ENCODE assay signal across 8 mouse cellular contexts in genomic region chr2:143546412-143547211, GRCm38 (mm10). TPM values are rescaled to one million over a fixed set of nuclear protein-coding genes. Genes with fewer than 3 reads are reported as not detected.
A peak's percentile ranks its signal among the peaks of the same experiment; 100 is the strongest.
DNase-seq lines count a peak whose midpoint lies in the region; ATAC-seq and TF ChIP-seq lines count a peak whose summit lies in the region.

No protein-coding gene starts in this region.

- no peaks in the 10 kb centered on the region for H3K9me3 ChIP-seq in hindbrain, embryonic 11.5 days (ENCODE audit: control insufficient read depth, low read length)
- no peaks in the 10 kb centered on the region for H3K9me3 ChIP-seq in liver, embryonic 13.5 days (replicated peaks)
- no peaks in the 10 kb centered on the region for H3K9me3 ChIP-seq in stomach, postnatal 0 days (ENCODE audit: control insufficient read depth, low read length)

- H3K4me3 ChIP-seq in C2C12 (ENCODE audit: insufficient read depth, poor library complexity, severe bottlenecking): no peak overlapping the region
- peak overlapping the region; percentile 50 for H3K4me3 ChIP-seq in hindbrain, embryonic 11.5 days (ENCODE audit: low read depth, low read length)
- H3K4me3 ChIP-seq in liver, embryonic 13.5 days (replicated peaks): no peak overlapping the region; the same call in 1 of the 2 replicates
- peak overlapping the region; percentile 38 for H3K4me3 ChIP-seq in stomach, postnatal 0 days (ENCODE audit: low read depth, low read length)

- no peaks in the 10 kb centered on the region for H3K79me2 ChIP-seq in C2C12 (ENCODE audit: control insufficient read depth, insufficient read depth)

- peak; percentile 21 for DNase-seq in gastrocnemius, postnatal 10 days
- no peak for DNase-seq in gastrocnemius, postnatal 14 days
- peak; percentile 36 to 54 for DNase-seq in cerebellum, postnatal 36 days
- DNase-seq in hindbrain, embryonic 11.5 days (ENCODE audit: low spot score): peak; percentile 64
- DNase-seq in liver, embryonic 13.5 days: no peak
- no peak for DNase-seq in stomach, postnatal 0 days (ENCODE audit: low spot score)
- DNase-seq in spleen, adult 12 weeks (ENCODE audit: low spot score): no peak

- no peak for ATAC-seq in hindbrain, embryonic 11.5 days (ENCODE audit: low FRiP score)
- no peak for ATAC-seq in liver, embryonic 13.5 days (ENCODE audit: low read depth)
- no peak for ATAC-seq in stomach, postnatal 0 days (ENCODE audit: low FRiP score, low TSS enrichment)

- H3K27ac ChIP-seq in hindbrain, embryonic 11.5 days (ENCODE audit: low read depth, low read length): no peak overlapping the region
- no peak overlapping the region for H3K27ac ChIP-seq in liver, embryonic 13.5 days
- H3K27ac ChIP-seq in stomach, postnatal 0 days (replicated peaks): no peak overlapping the region

- H3K4me2 ChIP-seq in hindbrain, embryonic 11.5 days (replicated peaks; ENCODE audit: low read depth, low read length): peak overlapping the region; percentile 72
- peak overlapping the region; percentile 53 for H3K4me2 ChIP-seq in liver, embryonic 13.5 days
- H3K4me2 ChIP-seq in stomach, postnatal 0 days (replicated peaks; ENCODE audit: low read depth): peak overlapping the region; percentile 66

- no peak overlapping the region for H3ac ChIP-seq in C2C12 (ENCODE audit: control insufficient read depth, insufficient read length, low read depth)

- no peak for TF ChIP-seq EP300 in stomach, postnatal 0 days (optimal IDR thresholded peaks at IDR 0.05)

- no peaks in the 10 kb centered on the region; the same call in 1 of the 2 replicates for H3K4me1 ChIP-seq in hindbrain, embryonic 11.5 days (replicated peaks; ENCODE audit: control insufficient read depth, insufficient read depth, low read length)
- no peaks in the 10 kb centered on the region for H3K4me1 ChIP-seq in liver, embryonic 13.5 days (replicated peaks)
- H3K4me1 ChIP-seq in stomach, postnatal 0 days (replicated peaks; ENCODE audit: control insufficient read depth, insufficient read depth): no peaks in the 10 kb centered on the region

- H3K79me3 ChIP-seq in C2C12 (ENCODE audit: low read depth): no peaks in the 10 kb centered on the region

- H3K9ac ChIP-seq in hindbrain, embryonic 11.5 days (ENCODE audit: low read depth, low read length): no peak overlapping the region; the same call in 1 of the 2 replicates
- H3K9ac ChIP-seq in liver, embryonic 13.5 days: no peak overlapping the region
- no peak overlapping the region for H3K9ac ChIP-seq in stomach, postnatal 0 days (ENCODE audit: low read length)

- H3K27me3 ChIP-seq in C2C12 (ENCODE audit: control insufficient read depth, insufficient read depth, insufficient read length): peaks cover 13% of the 10 kb centered on the region
- peaks cover 20% of the 10 kb centered on the region for H3K27me3 ChIP-seq in hindbrain, embryonic 11.5 days (ENCODE audit: control insufficient read depth, insufficient read depth, low read length)
- peaks cover 54% of the 10 kb centered on the region for H3K27me3 ChIP-seq in liver, embryonic 13.5 days
- H3K27me3 ChIP-seq in stomach, postnatal 0 days (ENCODE audit: control insufficient read depth, insufficient read depth, low read length): peaks cover 6% of the 10 kb centered on the region; the same call in 1 of the 2 replicates

- intact Hi-C loops in gastrocnemius, postnatal 14 days (cut with DNase I; ENCODE audit: low total_unique reads): no loop called here

- under 1% methylated on average over 33 of the region's 33 CpGs for WGBS in hindbrain, embryonic 11.5 days
- 3% methylated on average over 33 of the region's 33 CpGs for WGBS in liver, embryonic 13.5 days (ENCODE audit: insufficient replicate concordance)
- 2% methylated on average over 33 of the region's 33 CpGs for WGBS in stomach, postnatal 0 days

- TF ChIP-seq CTCF in C2C12 (IDR thresholded peaks at IDR 0.05; ENCODE audit: control insufficient read depth, insufficient read depth, insufficient read length): no peak
- no peak for TF ChIP-seq CTCF in stomach, postnatal 0 days (IDR thresholded peaks at IDR 0.05; ENCODE audit: low read depth)

- H3K36me3 ChIP-seq in C2C12 (ENCODE audit: control insufficient read depth, insufficient read depth): no peaks in the 10 kb centered on the region
- no peaks in the 10 kb centered on the region for H3K36me3 ChIP-seq in hindbrain, embryonic 11.5 days (ENCODE audit: control insufficient read depth, insufficient read depth, low read length)
- no peaks in the 10 kb centered on the region for H3K36me3 ChIP-seq in liver, embryonic 13.5 days
- no peaks in the 10 kb centered on the region for H3K36me3 ChIP-seq in stomach, postnatal 0 days (ENCODE audit: control insufficient read depth, insufficient read depth, low read length)

TF ChIP-seq in C2C12, 6 proteins besides CTCF, POLR2A, EP300 and RAD21:
- TF ChIP-seq CEBPB (IDR thresholded peaks at IDR 0.05; ENCODE audit: low read depth): peak; percentile 86
- no peak for TF ChIP-seq MYOG (IDR thresholded peaks at IDR 0.05; ENCODE audit: control insufficient read depth, extremely low read depth, insufficient read length)

RNA-seq across cellular contexts. Expression of gene Pcsk2, which starts 0.7 kb away (rescaled TPM):
- total RNA-seq in gastrocnemius, postnatal 10 days (2021): 1 to 10 TPM in 1 of 2 experiments, under 1 TPM in 1; 0.82 to 1.0 TPM
- total RNA-seq in gastrocnemius, postnatal 14 days (2021): under 1 TPM; 0.18 to 0.35 TPM
- polyA plus RNA-seq in C2C12 (2012; fragmentation: generic; extraction: Trizol): 0.07 TPM
- 4.5 and 5.3 TPM in 2 replicates for polyA plus RNA-seq in hindbrain, embryonic 11.5 days (2014; fragmentation: Nextera tagmentation; extraction: Ambion mirVana)
- polyA plus RNA-seq in liver, embryonic 13.5 days (2015; fragmentation: Nextera tagmentation; extraction: Ambion mirVana): 0.03 and 0.06 TPM in 2 replicates
- 0.80 and 1.0 TPM in 2 replicates for polyA plus RNA-seq in stomach, postnatal 0 days (2015; fragmentation: Nextera tagmentation; extraction: Ambion mirVana)

Comparison
In these comparisons a context has a peak if more than half of its experiments do, and no peak if none do; other contexts are left out.
1. DNase-seq: peak in gastrocnemius, postnatal 10 days (single experiment), cerebellum, postnatal 36 days (2 of 2) and hindbrain, embryonic 11.5 days (single experiment); none in gastrocnemius, postnatal 14 days (single experiment), liver, embryonic 13.5 days (single experiment), stomach, postnatal 0 days (single experiment) and spleen, adult 12 weeks (single experiment).
2. H3K4me3 ChIP-seq: peak in hindbrain, embryonic 11.5 days (single experiment) and stomach, postnatal 0 days (single experiment); none in C2C12 (single experiment) and liver, embryonic 13.5 days (single experiment).
3. Peak in every context shown above with its lines, with median percentiles within 50 percentile points of each other: H3K4me2 ChIP-seq.